Comparison of ENCODE assay signal across 8 mouse cellular contexts in the genomic region with DNA sequence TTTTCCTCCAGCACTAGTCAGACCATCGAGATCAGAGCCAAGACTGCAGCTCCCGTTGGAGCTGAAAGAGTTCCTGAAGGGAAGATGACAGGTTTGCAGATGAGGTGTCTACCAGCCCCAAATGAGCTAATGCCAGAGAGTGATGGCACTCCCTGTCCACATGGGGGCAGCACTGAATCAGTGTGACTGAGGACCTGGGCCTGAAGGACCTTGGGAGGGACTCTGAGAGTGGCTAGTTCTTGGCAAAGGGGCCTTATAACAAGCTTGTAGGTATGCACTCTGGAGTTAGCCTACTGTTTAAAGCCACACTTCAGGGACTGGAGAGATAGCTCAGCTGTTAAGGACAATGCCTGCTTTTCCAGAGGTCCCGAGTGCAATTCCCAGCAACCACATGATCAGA.
A peak's percentile ranks its signal among the peaks of the same experiment; 100 is the strongest.
DNase-seq lines count a peak whose midpoint lies in the region; ATAC-seq lines count a peak whose summit lies in the region.

No protein-coding gene starts in this region.

- no peaks in the 10 kb centered on the region for H3K27me3 ChIP-seq in forebrain, embryonic 14.5 days (replicated peaks; ENCODE audit: control insufficient read depth, insufficient read depth, low read length)
- 0 out of 2 replicates have a peak, but pooled peaks cover 2% of the 10 kb centered on the region for H3K27me3 ChIP-seq in forebrain, embryonic 16.5 days (replicated peaks; ENCODE audit: control insufficient read depth, insufficient read depth, low read length)

- no peak overlapping the region for H3K9ac ChIP-seq in forebrain, embryonic 14.5 days (ENCODE audit: low read length)
- no peak overlapping the region for H3K9ac ChIP-seq in forebrain, embryonic 16.5 days (replicated peaks; ENCODE audit: low read depth, low read length)

- 40% methylated on average over 3 of the region's 3 CpGs for WGBS in forebrain, embryonic 14.5 days
- WGBS in forebrain, embryonic 16.5 days, result 28% methylated on average over 3 of the region's 3 CpGs

- no peak overlapping the region for H3K4me3 ChIP-seq in forebrain, embryonic 14.5 days (ENCODE audit: low read depth, low read length)
- H3K4me3 ChIP-seq in forebrain, embryonic 16.5 days (replicated peaks; ENCODE audit: low read length), result no peak overlapping the region

- no peaks in the 10 kb centered on the region for H3K9me3 ChIP-seq in forebrain, embryonic 14.5 days (replicated peaks; ENCODE audit: control insufficient read depth, low read length)
- H3K9me3 ChIP-seq in forebrain, embryonic 16.5 days (ENCODE audit: control insufficient read depth, low read length), result no peaks in the 10 kb centered on the region

- H3K4me2 ChIP-seq in forebrain, embryonic 14.5 days (ENCODE audit: low read length), result no peak overlapping the region
- H3K4me2 ChIP-seq in forebrain, embryonic 16.5 days (ENCODE audit: low read length), result no peak overlapping the region

- no peak overlapping the region for H3K27ac ChIP-seq in forebrain, embryonic 14.5 days (ENCODE audit: low read depth, low read length)
- no peak overlapping the region for H3K27ac ChIP-seq in forebrain, embryonic 16.5 days (ENCODE audit: low read length)

- no peak for ATAC-seq in forebrain, embryonic 14.5 days
- no peak for ATAC-seq in forebrain, embryonic 16.5 days
- peak; percentile 73 for ATAC-seq in megakaryocyte, adult 5-6 weeks (ENCODE audit: poor library complexity, severe bottlenecking)

- peaks cover 6% of the 10 kb centered on the region for H3K4me1 ChIP-seq in forebrain, embryonic 14.5 days (ENCODE audit: control insufficient read depth, insufficient read depth, low read length)
- peaks cover 8% of the 10 kb centered on the region for H3K4me1 ChIP-seq in forebrain, embryonic 16.5 days (replicated peaks; ENCODE audit: control insufficient read depth, insufficient read depth, low read length)

- H3K36me3 ChIP-seq in forebrain, embryonic 14.5 days (ENCODE audit: control insufficient read depth, insufficient read depth, low read length), result no peaks in the 10 kb centered on the region
- no peaks in the 10 kb centered on the region for H3K36me3 ChIP-seq in forebrain, embryonic 16.5 days (ENCODE audit: control insufficient read depth, insufficient read depth)

- peak; percentile 68 for DNase-seq in forebrain, embryonic 14.5 days (ENCODE audit: low spot score)
- peak; percentile 14 to 22 for DNase-seq in urinary bladder, postnatal 36 days (ENCODE audit: low spot score in 2 of 2)
- no peak for DNase-seq in urinary bladder, adult 2 months (ENCODE audit: low spot score)
- peak; percentile 56 for DNase-seq in embryo, embryonic 9.5 days (ENCODE audit: extremely low spot score)
- peak; percentile 42 for DNase-seq in kidney, adult 9 months
- DNase-seq in telencephalon, adult 2 months (ENCODE audit: low read depth, low spot score), result peak; percentile 22
